Mouse (Mus musculus) C2C12 (cell line): ENCODE results near the gene Nmrk1.

Experiments
- CTCF ChIP-seq: IDR thresholded peaks from one replicate; pipeline ENCODE4 v1.5.1; 2011; ENCODE audit not compliant: control insufficient read depth, insufficient read depth, insufficient read length
- FOSL1 ChIP-seq: IDR thresholded peaks from one replicate; pipeline ENCODE4 v1.8.0; 2011; ENCODE audit warnings: mild to moderate bottlenecking, low read length; ENCODE audit not compliant: poor library complexity, insufficient read depth, severe bottlenecking
- MAX ChIP-seq: IDR thresholded peaks from one replicate; pipeline ENCODE4 v1.6.1; 2011; ENCODE audit warnings: mild to moderate bottlenecking, control low read depth
- MYOD1 ChIP-seq: IDR thresholded peaks from one replicate; pipeline ENCODE4 v1.6.1; 2011; ENCODE audit warnings: low read depth; ENCODE audit not compliant: control insufficient read depth, insufficient read length

DNA sequence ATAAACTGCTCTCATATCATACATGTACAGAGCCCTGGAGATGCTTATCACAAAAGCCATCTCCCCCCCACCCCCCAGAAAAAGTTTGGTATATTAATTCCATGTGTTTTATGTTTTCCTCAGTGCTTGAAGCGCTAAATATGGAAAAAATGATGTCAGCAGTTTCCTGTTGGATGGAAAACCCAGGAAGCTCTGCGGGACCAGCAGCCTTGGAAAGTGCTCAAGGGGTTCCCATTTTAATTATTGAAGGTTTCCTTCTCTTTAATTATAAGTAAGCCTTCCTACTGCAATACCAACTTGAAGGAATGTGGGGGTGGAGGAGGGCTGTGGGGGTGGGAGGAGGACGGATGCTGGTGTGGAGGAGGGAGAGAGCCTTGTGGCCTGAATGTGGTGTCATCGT, 9.3 kb downstream of the Nmrk1 start:
- TF ChIP-seq CTCF, result no peak
- no peak for TF ChIP-seq MYOD1
- TF ChIP-seq MAX, result no peak
- no peak for TF ChIP-seq FOSL1
